Comparison of ENCODE assay signal across 25 mouse cellular contexts in the genomic region with DNA sequence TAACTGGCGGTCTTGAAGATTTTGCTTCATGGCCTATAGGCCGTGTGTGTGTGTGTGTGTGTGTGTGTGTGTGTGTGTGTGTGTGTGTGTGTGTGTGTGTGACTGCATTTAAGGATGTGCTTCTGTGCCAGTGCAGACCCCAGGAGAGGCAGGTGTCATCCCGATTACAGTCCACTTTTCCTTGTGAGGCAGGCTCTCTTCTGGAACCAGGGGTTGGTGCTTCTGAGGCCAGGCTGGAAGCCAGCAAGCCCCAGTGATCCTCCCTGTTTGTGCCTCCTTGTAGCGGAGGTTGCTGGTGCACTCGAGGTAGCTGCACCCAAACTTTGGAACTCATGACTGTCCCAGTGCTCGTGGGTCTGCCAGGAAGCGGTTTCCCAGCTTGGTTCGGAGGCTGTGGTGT. TPM values are rescaled to one million over a fixed set of nuclear protein-coding genes. Genes with fewer than 3 reads are reported as not detected.
DNase-seq lines count a peak whose midpoint lies in the region; ATAC-seq and TF ChIP-seq lines count a peak whose summit lies in the region.
"Had no signal": no experiment of that assay in that cellular context is flagged by ENCODE, and none has a peak within 500 bp of the region (broad histone marks: within the 10 kb centered on the region; RNA-seq: fewer than 3 reads in every experiment).

No protein-coding gene starts in this region.

- 83% methylated on average over 8 of the region's 8 CpGs for whole genome bisulfite sequencing in intestine, embryonic 15.5 days
- WGBS in intestine, embryonic 16.5 days, result 77% methylated on average over 8 of the region's 8 CpGs
- 87% methylated on average over 8 of the region's 8 CpGs for WGBS in midbrain, embryonic 11.5 days
- WGBS in midbrain, postnatal 0 days, result 89% methylated on average over 8 of the region's 8 CpGs
- WGBS in embryonic facial prominence, embryonic 10.5 days, result 85% methylated on average over 8 of the region's 8 CpGs

- H3K4me3 ChIP-seq in intestine, embryonic 15.5 days (replicated peaks), result no peak overlapping the region
- no peak overlapping the region for H3K4me3 ChIP-seq in intestine, embryonic 16.5 days (ENCODE audit: low read length)
- H3K4me3 ChIP-seq in midbrain, embryonic 11.5 days (ENCODE audit: low read depth, low read length), result no peak overlapping the region
- H3K4me3 ChIP-seq in midbrain, postnatal 0 days (ENCODE audit: low read depth, low read length), result no peak overlapping the region
- H3K4me3 ChIP-seq in embryonic facial prominence, embryonic 10.5 days, result no peak overlapping the region
- H3K4me3 ChIP-seq: embryonic facial prominence, embryonic 13.5 days; erythroblast, embryonic 14.5 days; forebrain, embryonic 12.5 days; forebrain, embryonic 15.5 days; hindbrain, embryonic 12.5 days; hindbrain, embryonic 15.5 days had no signal

- H3K36me3 ChIP-seq in intestine, embryonic 15.5 days, result no peaks in the 10 kb centered on the region
- no peaks in the 10 kb centered on the region for H3K36me3 ChIP-seq in intestine, embryonic 16.5 days (ENCODE audit: control insufficient read depth, insufficient read depth, low read length)
- H3K36me3 ChIP-seq in midbrain, embryonic 11.5 days (ENCODE audit: control insufficient read depth, insufficient read depth, low read length), result no peaks in the 10 kb centered on the region
- H3K36me3 ChIP-seq in midbrain, postnatal 0 days (ENCODE audit: insufficient read depth, low read length), result no peaks in the 10 kb centered on the region
- H3K36me3 ChIP-seq in embryonic facial prominence, embryonic 10.5 days (replicated peaks), result no peaks in the 10 kb centered on the region
- H3K36me3 ChIP-seq: embryonic facial prominence, embryonic 13.5 days; forebrain, embryonic 12.5 days; forebrain, embryonic 15.5 days; G1E; hindbrain, embryonic 12.5 days; hindbrain, embryonic 15.5 days had no signal

- no peaks in the 10 kb centered on the region for H3K9me3 ChIP-seq in intestine, embryonic 15.5 days
- no peaks in the 10 kb centered on the region for H3K9me3 ChIP-seq in intestine, embryonic 16.5 days (ENCODE audit: control insufficient read depth, low read length)
- H3K9me3 ChIP-seq in midbrain, embryonic 11.5 days (ENCODE audit: control insufficient read depth, low read length), result no peaks in the 10 kb centered on the region
- H3K9me3 ChIP-seq in midbrain, postnatal 0 days (ENCODE audit: low read length), result no peaks in the 10 kb centered on the region
- no peaks in the 10 kb centered on the region for H3K9me3 ChIP-seq in embryonic facial prominence, embryonic 10.5 days
- H3K9me3 ChIP-seq: embryonic facial prominence, embryonic 13.5 days; forebrain, embryonic 12.5 days; forebrain, embryonic 15.5 days; G1E; hindbrain, embryonic 15.5 days had no signal

- H3K9ac ChIP-seq in intestine, embryonic 15.5 days, result no peak overlapping the region
- no peak overlapping the region for H3K9ac ChIP-seq in intestine, embryonic 16.5 days (ENCODE audit: low read depth, low read length)
- no peak overlapping the region for H3K9ac ChIP-seq in midbrain, embryonic 11.5 days (ENCODE audit: low read length)
- no peak overlapping the region for H3K9ac ChIP-seq in midbrain, postnatal 0 days (replicated peaks; ENCODE audit: low read length, poor library complexity, severe bottlenecking)
- H3K9ac ChIP-seq: embryonic facial prominence, embryonic 13.5 days; forebrain, embryonic 12.5 days; forebrain, embryonic 15.5 days; hindbrain, embryonic 12.5 days; hindbrain, embryonic 15.5 days had no signal

- DNase-seq in midbrain, embryonic 11.5 days (ENCODE audit: low spot score, missing footprints), result peak; percentile 59
- no peak for DNase-seq in midbrain, postnatal 0 days (ENCODE audit: low spot score)
- DNase-seq in embryonic facial prominence, embryonic 10.5 days (ENCODE audit: low spot score), result no peak
- DNase-seq in thymus, postnatal 10 days (ENCODE audit: low spot score in 2 of 2), result no peak
- DNase-seq: cerebellum, adult 11 months; cerebellum, adult 2 months; cerebellum, adult 9-11 months; cerebellum, postnatal 25 days; gastrocnemius, postnatal 25 days had no signal

- H3K4me1 ChIP-seq in intestine, embryonic 15.5 days (replicated peaks), result 0 out of 2 replicates have a peak, but pooled peaks cover 10% of the 10 kb centered on the region
- 0 out of 2 replicates have a peak, but pooled peaks cover 3% of the 10 kb centered on the region for H3K4me1 ChIP-seq in intestine, embryonic 16.5 days (ENCODE audit: control insufficient read depth, insufficient read depth, low read length)
- no peaks in the 10 kb centered on the region for H3K4me1 ChIP-seq in midbrain, embryonic 11.5 days (ENCODE audit: control insufficient read depth, insufficient read depth, low read length)
- H3K4me1 ChIP-seq in midbrain, postnatal 0 days (ENCODE audit: insufficient read depth, low read length), result no peaks in the 10 kb centered on the region
- no peaks in the 10 kb centered on the region for H3K4me1 ChIP-seq in embryonic facial prominence, embryonic 10.5 days
- H3K4me1 ChIP-seq: embryonic facial prominence, embryonic 13.5 days; forebrain, embryonic 12.5 days; forebrain, embryonic 15.5 days; hindbrain, embryonic 12.5 days; hindbrain, embryonic 15.5 days had no signal

- no peaks in the 10 kb centered on the region for H3K27me3 ChIP-seq in intestine, embryonic 15.5 days (replicated peaks)
- no peaks in the 10 kb centered on the region for H3K27me3 ChIP-seq in intestine, embryonic 16.5 days (replicated peaks; ENCODE audit: control insufficient read depth, insufficient read depth, low read length)
- no peaks in the 10 kb centered on the region for H3K27me3 ChIP-seq in midbrain, embryonic 11.5 days (ENCODE audit: control insufficient read depth, insufficient read depth, low read length)
- no peaks in the 10 kb centered on the region for H3K27me3 ChIP-seq in midbrain, postnatal 0 days (ENCODE audit: insufficient read depth, low read length)
- H3K27me3 ChIP-seq in embryonic facial prominence, embryonic 10.5 days (replicated peaks; ENCODE audit: low read depth, poor library complexity, severe bottlenecking), result no peaks in the 10 kb centered on the region
- H3K27me3 ChIP-seq: embryonic facial prominence, embryonic 13.5 days; forebrain, embryonic 12.5 days; forebrain, embryonic 15.5 days; hindbrain, embryonic 12.5 days; hindbrain, embryonic 15.5 days had no signal

- ATAC-seq in intestine, embryonic 15.5 days, result no peak
- ATAC-seq in intestine, embryonic 16.5 days, result no peak
- no peak for ATAC-seq in midbrain, embryonic 11.5 days (ENCODE audit: low FRiP score)
- ATAC-seq in midbrain, postnatal 0 days (ENCODE audit: low FRiP score), result no peak
- ATAC-seq: forebrain, embryonic 15.5 days; Patski had no signal

- TF ChIP-seq CTCF in midbrain, postnatal 0 days (IDR thresholded peaks at IDR 0.05), result no peak

- H3K27ac ChIP-seq in intestine, embryonic 15.5 days, result 0 out of 2 replicates have a peak overlapping the region, but pooled peaks have one; percentile 1
- H3K27ac ChIP-seq in intestine, embryonic 16.5 days (ENCODE audit: low read length), result no peak overlapping the region
- no peak overlapping the region for H3K27ac ChIP-seq in midbrain, embryonic 11.5 days (ENCODE audit: low read depth, low read length)
- no peak overlapping the region for H3K27ac ChIP-seq in midbrain, postnatal 0 days (ENCODE audit: low read depth, low read length)
- H3K27ac ChIP-seq in embryonic facial prominence, embryonic 10.5 days (replicated peaks), result 0 out of 2 replicates have a peak overlapping the region, but pooled peaks have one; percentile 7
- H3K27ac ChIP-seq: embryonic facial prominence, embryonic 13.5 days; forebrain, embryonic 12.5 days; forebrain, embryonic 15.5 days; hindbrain, embryonic 12.5 days; hindbrain, embryonic 15.5 days had no signal

- H3K4me2 ChIP-seq in intestine, embryonic 15.5 days (replicated peaks), result no peak overlapping the region
- no peak overlapping the region for H3K4me2 ChIP-seq in intestine, embryonic 16.5 days (ENCODE audit: low read depth, low read length)
- H3K4me2 ChIP-seq in midbrain, embryonic 11.5 days, result no peak overlapping the region
- no peak overlapping the region for H3K4me2 ChIP-seq in midbrain, postnatal 0 days (ENCODE audit: low read depth, low read length, poor library complexity, severe bottlenecking)
- H3K4me2 ChIP-seq: embryonic facial prominence, embryonic 13.5 days; forebrain, embryonic 12.5 days; forebrain, embryonic 15.5 days; heart, embryonic 11.5 days; hindbrain, embryonic 12.5 days; hindbrain, embryonic 15.5 days had no signal

RNA-seq across cellular contexts. Expression of gene Ldhb, which starts 21.9 kb away (rescaled TPM):
- 93.1 and 100 TPM in 2 replicates for polyA plus RNA-seq in intestine, embryonic 15.5 days (2015; fragmentation: Nextera tagmentation; extraction: Ambion mirVana)
- polyA plus RNA-seq in intestine, embryonic 16.5 days (2015; fragmentation: Nextera tagmentation; extraction: Ambion mirVana), result 80.5 and 93.6 TPM in 2 replicates
- polyA plus RNA-seq in midbrain, embryonic 11.5 days (2014; fragmentation: Nextera tagmentation; extraction: Ambion mirVana), result 363 and 385 TPM in 2 replicates
- 208 and 216 TPM in 2 replicates for total RNA-seq in midbrain, postnatal 0 days (2014; rRNA removed)
- 498 and 544 TPM in 2 replicates for polyA plus RNA-seq in midbrain, postnatal 0 days (2015; fragmentation: Nextera tagmentation; extraction: Ambion mirVana)
- 545 and 577 TPM in 2 replicates for polyA plus RNA-seq in embryonic facial prominence, embryonic 10.5 days (2016; fragmentation: Nextera tagmentation; extraction: Ambion mirVana)
- total RNA-seq: G1E had no signal
- polyA plus RNA-seq: erythroblast, embryonic 14.5 days; G1E had no signal

RNA-seq across cellular contexts. Expression of gene Kcnj8, which starts 41.7 kb away (rescaled TPM):
- polyA plus RNA-seq in intestine, embryonic 15.5 days (2015; fragmentation: Nextera tagmentation; extraction: Ambion mirVana), result 37.2 and 40.6 TPM in 2 replicates
- 30.1 and 35.7 TPM in 2 replicates for polyA plus RNA-seq in intestine, embryonic 16.5 days (2015; fragmentation: Nextera tagmentation; extraction: Ambion mirVana)
- polyA plus RNA-seq in midbrain, embryonic 11.5 days (2014; fragmentation: Nextera tagmentation; extraction: Ambion mirVana), result 6.6 and 8.2 TPM in 2 replicates
- 7.6 and 10.5 TPM in 2 replicates for total RNA-seq in midbrain, postnatal 0 days (2014; rRNA removed)
- 7.3 and 8.5 TPM in 2 replicates for polyA plus RNA-seq in midbrain, postnatal 0 days (2015; fragmentation: Nextera tagmentation; extraction: Ambion mirVana)
- 0.59 and 1.00 TPM in 2 replicates for polyA plus RNA-seq in embryonic facial prominence, embryonic 10.5 days (2016; fragmentation: Nextera tagmentation; extraction: Ambion mirVana)
- total RNA-seq: common myeloid progenitor, adult 5-6 weeks had no signal
- polyA plus RNA-seq: erythroblast, embryonic 14.5 days; G1E; Patski had no signal

RNA-seq across cellular contexts. Expression of gene Gys2, which starts 56.8 kb away (rescaled TPM):
- 0.97 and 1.4 TPM in 2 replicates for polyA plus RNA-seq in intestine, embryonic 15.5 days (2015; fragmentation: Nextera tagmentation; extraction: Ambion mirVana)
- 0.69 and 1.7 TPM in 2 replicates for polyA plus RNA-seq in intestine, embryonic 16.5 days (2015; fragmentation: Nextera tagmentation; extraction: Ambion mirVana)
- 0.12 and 0.14 TPM in 2 replicates for polyA plus RNA-seq in midbrain, embryonic 11.5 days (2014; fragmentation: Nextera tagmentation; extraction: Ambion mirVana)
- total RNA-seq in midbrain, postnatal 0 days (2014; rRNA removed), result 0.24 TPM in 1 of 2 replicates, not detected in the other
- polyA plus RNA-seq in midbrain, postnatal 0 days (2015; fragmentation: Nextera tagmentation; extraction: Ambion mirVana), result 0.06 and 0.25 TPM in 2 replicates
- not detected in 2 replicates for polyA plus RNA-seq in embryonic facial prominence, embryonic 10.5 days (2016; fragmentation: Nextera tagmentation; extraction: Ambion mirVana)
- total RNA-seq: common myeloid progenitor, adult 5-6 weeks; G1E; gastrocnemius, postnatal 25 days; heart, adult 8-10 months; hematopoietic stem cell, adult 5-6 weeks had no signal
- polyA plus RNA-seq: embryonic facial prominence, embryonic 13.5 days; erythroblast, embryonic 14.5 days; forebrain, embryonic 12.5 days; forebrain, embryonic 15.5 days; G1E; heart, embryonic 14.5 days; heart, postnatal 0 days; hindbrain, embryonic 12.5 days; hindbrain, embryonic 15.5 days; Patski had no signal

Comparison
In these comparisons a context has a peak if more than half of its experiments do, and no peak if none do; other contexts are left out.
1. H3K27ac ChIP-seq: peak in intestine, embryonic 15.5 days (single experiment) and embryonic facial prominence, embryonic 10.5 days (single experiment); none in intestine, embryonic 16.5 days (single experiment), midbrain, embryonic 11.5 days (single experiment) and midbrain, postnatal 0 days (single experiment).